Mouse (Mus musculus) G1E-ER4 (cell line): Measurements from ENCODE around the gene Gkn3. TPM values are rescaled to one million over a fixed set of nuclear protein-coding genes. Genes with fewer than 3 reads are reported as not detected.

ENCODE experiments used
- GATA1 ChIP-seq: IDR thresholded peaks from one replicate; pipeline ENCODE4 v1.8.0; 2012; ENCODE audit warnings: low read length, inconsistent platforms
- polyA plus RNA-seq: library from polyadenylated mRNA; stranded (reverse); fragments of >175 nt; gene quantifications from 2 replicates; pipeline ENCODE4 v1.2.3, GENCODE M21; 2012

The Gkn3 gene
- polyA plus RNA-seq, 1 experiment, result not detected

- no peak for TF ChIP-seq GATA1
Observed at GRCm38 (mm10) chr6:87386203-87386602, 2.5 kb downstream of the Gkn3 start.

- TF ChIP-seq GATA1, result no peak
Observed at GRCm38 (mm10) chr6:87384761-87385160, 4.0 kb downstream of the Gkn3 start.

GRCm38 (mm10) chr6:87383926-87384691 is 4.6 kb downstream of the Gkn3 start:
- no peak for TF ChIP-seq GATA1

GRCm38 (mm10) chr6:87373057-87373456 is 15.7 kb downstream of the Gkn3 start, which contains the start of gene Gkn2:
Gkn2 (plus strand) TSS chr6:87373357.
- TF ChIP-seq GATA1, result no peak

- TF ChIP-seq GATA1, result no peak
Observed at GRCm38 (mm10) chr6:87369223-87369622, 19.5 kb downstream of the Gkn3 start.

GRCm38 (mm10) chr6:87354441-87354840 is 34.3 kb downstream of the Gkn3 start:
- TF ChIP-seq GATA1, result no peak

GRCm38 (mm10) chr6:87350829-87351228 is 37.9 kb downstream of the Gkn3 start, which contains the start of gene Gkn1:
Gkn1 (minus strand) TSS chr6:87350942.
- no peak for TF ChIP-seq GATA1

GRCm38 (mm10) chr6:87335935-87336295 is 52.8 kb downstream of the Gkn3 start:
- TF ChIP-seq GATA1, result no peak

GRCm38 (mm10) chr6:87335091-87335934 is 53.4 kb downstream of the Gkn3 start, which contains the start of gene Antxr1:
Antxr1 (minus strand) TSS chr6:87335821.
- no peak for TF ChIP-seq GATA1

GRCm38 (mm10) chr6:87334361-87335090 is 54.2 kb downstream of the Gkn3 start:
- TF ChIP-seq GATA1, result no peak

Other genes with a start within 250 kb of the Gkn3 start
- not detected in 2 replicates for gene Antxr1, start 53.1 kb downstream of the Gkn3 start, polyA plus RNA-seq
- gene Gkn1, start 38.0 kb downstream of the Gkn3 start, polyA plus RNA-seq, result not detected in 2 replicates
- gene Gkn2, start 15.6 kb downstream of the Gkn3 start, polyA plus RNA-seq, result not detected in 2 replicates
- not detected in 2 replicates for gene Bmp10, start 40.1 kb upstream of the Gkn3 start, polyA plus RNA-seq
- 0.09 and 0.21 TPM in 2 replicates for gene Arhgap25, start 144.3 kb upstream of the Gkn3 start, polyA plus RNA-seq
- 0.15 and 0.16 TPM in 2 replicates for gene Prokr1, start 201.8 kb upstream of the Gkn3 start, polyA plus RNA-seq